Mouse (Mus musculus) layer of hippocampus, postnatal 14 days (tissue): ENCODE results near the gene Bud23. TPM values are rescaled to one million over a fixed set of nuclear protein-coding genes. Genes with fewer than 3 reads are reported as not detected.

ENCODE experiments used
- DNase-seq, 2 experiments: peaks; one replicate each; pipeline ENCODE4 v3.0.0; 2021 to 2022; ENCODE audit warnings: low spot score in 2 of 2, mixed read lengths in 1 of 2
- total RNA-seq, 2 experiments: library from RNA; stranded (reverse); gene quantifications; 2 replicates each; pipeline ENCODE4 v1.2.3; 2021

Gene Bud23
- total RNA-seq, 2 experiments from 2014 or later = 49.4 to 51.6 TPM

- peak; percentile 84 to 92 for DNase-seq
These were observed 41.2 kb downstream of the Bud23 start, which contains the start of gene Stx1a for GRCm38 (mm10) chr5:135023344-135024173. TSS of gene Stx1a (plus strand) at chr5:135023482.

GRCm38 (mm10) chr5:135021814-135022213 is 42.9 kb downstream of the Bud23 start:
- DNase-seq = peak in 1 of 2 experiments; percentile 47

- DNase-seq = no peak
These were observed 48.5 kb downstream of the Bud23 start for GRCm38 (mm10) chr5:135016224-135016759.

GRCm38 (mm10) chr5:135015497-135015896 is 49.3 kb downstream of the Bud23 start:
- DNase-seq = peak; percentile 91

DNA sequence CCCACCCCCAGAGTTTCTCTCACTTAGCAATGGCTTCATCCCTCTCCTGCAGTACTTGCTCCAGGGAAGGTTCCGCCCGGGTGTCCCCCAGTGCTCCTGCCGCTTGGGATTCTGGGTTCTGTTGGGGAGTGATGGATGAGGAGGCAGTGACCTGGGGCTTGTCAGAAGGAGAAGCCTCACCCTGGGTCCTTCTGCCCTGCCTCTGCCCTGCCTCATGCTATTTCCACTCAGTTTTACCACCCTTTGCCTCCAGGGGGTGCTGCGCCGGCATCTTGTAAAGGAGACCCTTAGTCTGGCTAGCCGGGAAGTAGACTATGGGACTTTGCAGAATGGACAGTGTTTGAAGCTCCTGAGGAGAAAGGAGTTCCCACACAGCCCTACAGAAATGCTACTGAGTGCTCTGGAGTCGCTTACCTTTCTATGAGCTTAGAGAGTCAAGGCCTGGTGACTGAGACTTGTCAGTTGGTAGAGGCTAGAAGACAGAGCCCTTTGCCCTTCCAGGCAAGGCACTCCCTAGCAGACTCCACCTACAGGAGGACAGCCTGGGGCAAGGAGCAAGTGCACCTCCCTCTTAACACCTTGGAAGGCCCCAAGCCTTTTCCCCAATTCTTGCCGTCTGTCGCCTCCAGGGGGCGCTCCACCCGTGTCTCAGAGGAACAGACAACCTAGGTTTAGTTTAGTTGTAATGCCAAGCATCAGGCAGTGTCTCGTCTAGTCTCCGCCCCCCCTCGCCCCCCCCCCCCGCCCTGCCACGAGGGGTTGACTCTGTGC is 51.9 kb downstream of the Bud23 start:
- DNase-seq = peak; percentile 65 to 72

GRCm38 (mm10) chr5:135011809-135012613 is 52.7 kb downstream of the Bud23 start:
- DNase-seq = no peak

DNA sequence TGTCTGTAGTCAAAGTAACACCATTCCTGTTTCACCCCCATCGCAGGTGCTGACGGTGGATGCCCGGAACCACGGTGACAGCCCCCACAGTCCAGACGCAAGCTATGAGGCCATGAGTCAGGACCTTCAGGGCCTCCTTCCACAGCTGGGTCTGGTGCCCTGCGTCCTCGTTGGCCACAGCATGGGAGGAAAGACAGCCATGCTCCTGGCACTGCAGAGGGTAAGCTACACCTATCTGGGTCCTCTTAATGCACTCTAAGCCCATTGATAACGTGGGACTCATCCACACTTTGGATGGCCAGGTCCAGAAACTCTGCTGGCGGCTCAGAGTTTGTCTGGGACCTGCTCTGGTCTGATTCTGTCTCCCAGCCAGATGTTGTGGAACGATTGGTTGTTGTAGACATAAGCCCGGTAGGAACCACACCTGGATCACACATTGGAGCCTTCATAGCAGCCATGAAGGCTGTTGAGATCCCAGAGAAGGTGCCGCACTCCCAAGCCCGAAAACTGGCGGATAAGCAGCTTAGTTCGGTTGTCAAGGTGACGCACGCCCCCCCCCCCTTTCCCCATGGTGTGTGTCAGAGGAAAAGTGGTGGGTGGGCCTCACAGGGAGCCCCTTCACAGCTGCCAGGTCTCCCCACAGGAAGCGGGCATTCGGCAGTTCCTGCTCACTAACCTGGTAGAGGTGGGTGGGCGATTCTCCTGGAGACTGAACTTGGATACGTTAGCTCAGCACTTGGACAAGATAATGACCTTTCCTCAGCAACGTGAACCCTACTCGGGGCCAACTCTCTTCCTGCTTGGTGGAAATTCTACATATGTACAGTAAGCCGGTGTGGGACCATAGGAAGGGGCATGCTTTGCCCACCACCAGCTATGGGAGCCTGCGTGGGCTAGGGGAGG is 53.7 kb downstream of the Bud23 start:
- DNase-seq = no peak

GRCm38 (mm10) chr5:135010320-135010709 is 54.4 kb downstream of the Bud23 start:
- DNase-seq = no peak

GRCm38 (mm10) chr5:135009590-135010319 is 55.0 kb downstream of the Bud23 start:
- peak in 1 of 2 experiments; percentile 83 for DNase-seq

DNA sequence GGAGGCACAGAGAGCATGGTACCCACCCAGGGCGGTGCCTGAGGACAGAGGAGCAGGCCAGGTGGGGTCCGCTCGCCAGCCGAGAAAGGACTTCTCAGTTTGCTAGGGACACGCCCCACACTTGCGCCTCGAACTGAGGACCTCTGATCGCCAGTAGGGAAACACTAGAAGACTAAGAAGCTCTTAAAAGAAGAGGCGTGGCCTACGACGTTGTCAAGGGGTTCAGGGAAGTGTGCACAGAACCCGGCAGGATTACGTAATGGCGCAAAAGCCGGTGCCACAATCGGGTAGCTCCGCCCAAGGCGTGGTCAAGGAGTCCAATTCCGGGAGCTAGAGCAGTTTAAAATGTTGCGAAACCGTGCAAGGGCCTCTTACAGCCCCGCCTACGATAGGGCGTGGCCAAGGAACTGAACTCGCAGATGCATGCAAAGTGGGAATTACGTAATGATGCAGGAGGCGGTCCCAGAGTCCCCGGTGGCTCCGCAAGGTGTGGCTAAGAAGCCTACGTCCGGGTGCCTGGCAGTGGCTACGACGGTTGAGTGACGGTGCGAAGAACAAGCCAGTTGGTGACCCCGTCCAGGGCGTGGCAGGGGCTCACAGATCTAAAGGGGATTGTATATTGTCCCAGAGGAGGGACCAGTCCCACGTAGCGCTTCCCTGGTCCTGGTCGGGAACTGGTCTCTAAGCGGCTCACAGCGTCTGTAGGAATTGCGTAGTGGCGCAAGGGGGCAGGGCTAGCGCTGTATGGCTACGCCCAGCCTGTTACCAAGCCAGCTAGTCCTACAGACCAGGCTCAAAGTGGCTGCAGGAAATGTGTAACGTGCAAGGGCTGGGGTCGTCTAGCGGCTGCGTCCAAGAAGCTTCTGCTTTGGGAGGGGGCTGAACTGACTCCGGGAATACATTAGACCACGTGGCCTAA is 55.8 kb downstream of the Bud23 start, which contains the start of gene Abhd11:
Gene Abhd11 (plus strand): TSS at position 482 of the 919 bp plus-strand sequence.
- peak; percentile 93 to 98 for DNase-seq

GRCm38 (mm10) chr5:135007802-135008571 is 56.8 kb downstream of the Bud23 start:
- DNase-seq = no peak

Other genes starting within 250 kb of the Bud23 start
- gene Tmem270, start 158.2 kb downstream of the Bud23 start, total RNA-seq = not detected
- gene Cldn13, start 149.4 kb downstream of the Bud23 start, total RNA-seq = not detected
- 10 to 100 TPM; 14.6 to 16.5 TPM for gene Mettl27, start 132.6 kb downstream of the Bud23 start, total RNA-seq
- gene Cldn4, start 118.0 kb downstream of the Bud23 start, total RNA-seq = not detected
- gene Cldn3, start 78.7 kb downstream of the Bud23 start, total RNA-seq = 1 to 10 TPM; 2.0 to 2.7 TPM
- gene Abhd11, start 55.8 kb downstream of the Bud23 start, total RNA-seq = 10 to 100 TPM; 39.3 to 40.4 TPM
- gene Stx1a, start 41.5 kb downstream of the Bud23 start, total RNA-seq = 100 to 1,000 TPM; 157 to 160 TPM
- gene Dnajc30, start 757 bp downstream of the Bud23 start, total RNA-seq = 10 to 100 TPM; 37.0 to 37.4 TPM
- 10 to 100 TPM; 27.5 to 28.2 TPM for gene Vps37d, start 13.3 kb upstream of the Bud23 start, total RNA-seq
- 1 to 10 TPM; 3.2 to 5.8 TPM for gene Mlxipl, start 24.9 kb upstream of the Bud23 start, total RNA-seq
- gene Tbl2, start 84.7 kb upstream of the Bud23 start, total RNA-seq = 10 to 100 TPM; 24.5 to 26.2 TPM
- 10 to 100 TPM; 34.1 to 38.3 TPM for gene Bcl7b, start 103.3 kb upstream of the Bud23 start, total RNA-seq
- 10 to 100 TPM; 54.6 to 55.2 TPM for gene Baz1b, start 122.3 kb upstream of the Bud23 start, total RNA-seq
- gene Fzd9, start 186.3 kb upstream of the Bud23 start, total RNA-seq = 10 to 100 TPM; 11.0 to 12.3 TPM